Mouse (Mus musculus) lung, embryonic 15.5 days (tissue): ENCODE measurements around the gene Gm8229. TPM values are rescaled to one million over a fixed set of nuclear protein-coding genes. Genes with fewer than 3 reads are reported as not detected.
"Not testable (repeated sequence)": the region's sequence is repeated elsewhere in the genome, so short reads cannot be mapped to it uniquely, and the experiment has no call there.

ENCODE experiments used
- ATAC-seq: fragments of 200-750 bp; cut with Nextera tagmentation; 2 replicates; pipeline ENCODE4 v1.8.0; 2017; ENCODE audit warnings: moderate number of reproducible peaks, borderline replicate concordance; ENCODE audit not compliant: low FRiP score, low TSS enrichment; ENCODE audit errors: extremely low read depth
- H3K27ac ChIP-seq: fragments of 300-500 bp; sonication (generic); 2 replicates; pipeline ENCODE4 v1.5.1; 2015; ENCODE audit warnings: moderate library complexity, mild to moderate bottlenecking, inconsistent platforms
- H3K27me3 ChIP-seq: fragments of 300-500 bp; sonication (generic); 2 replicates; pipeline ENCODE4 v1.6.1; 2015; ENCODE audit warnings: inconsistent platforms
- H3K36me3 ChIP-seq: fragments of 300-500 bp; sonication (generic); 2 replicates; pipeline ENCODE4 v1.6.1; 2015; ENCODE audit warnings: inconsistent platforms
- H3K4me1 ChIP-seq: fragments of 300-500 bp; sonication (generic); 2 replicates; pipeline ENCODE4 v1.6.1; 2015; ENCODE audit warnings: inconsistent platforms
- H3K4me2 ChIP-seq: fragments of 300-500 bp; sonication (generic); 2 replicates; pipeline ENCODE4 v1.6.1; 2015; ENCODE audit warnings: inconsistent platforms, mild to moderate bottlenecking, moderate library complexity
- H3K4me3 ChIP-seq: fragments of 300-500 bp; sonication (generic); 2 replicates; pipeline ENCODE4 v1.5.1; 2015; ENCODE audit warnings: mild to moderate bottlenecking, inconsistent platforms
- H3K9ac ChIP-seq: fragments of 300-500 bp; sonication (generic); 2 replicates; pipeline ENCODE4 v1.6.1; 2015; ENCODE audit warnings: inconsistent platforms
- H3K9me3 ChIP-seq: fragments of 300-500 bp; sonication (generic); 2 replicates; pipeline ENCODE4 v1.6.1; 2016; ENCODE audit warnings: inconsistent platforms
- WGBS: fragments of 180-500 bp; shearing (Covaris S2); methylation state at CpG from one replicate; pipeline ENCODE4 v1.1.7; 2015; 5-methylcytosine and 5-hydroxymethylcytosine counted together
- polyA plus RNA-seq: library from polyadenylated mRNA; unstranded; fragments of >200 nt; fragmentation: Nextera tagmentation; extraction: Ambion mirVana; gene quantifications from 2 replicates; pipeline ENCODE4 v1.2.1, GENCODE M21; 2015

Gene Gm8229
- not detected in 2 replicates for polyA plus RNA-seq

DNA sequence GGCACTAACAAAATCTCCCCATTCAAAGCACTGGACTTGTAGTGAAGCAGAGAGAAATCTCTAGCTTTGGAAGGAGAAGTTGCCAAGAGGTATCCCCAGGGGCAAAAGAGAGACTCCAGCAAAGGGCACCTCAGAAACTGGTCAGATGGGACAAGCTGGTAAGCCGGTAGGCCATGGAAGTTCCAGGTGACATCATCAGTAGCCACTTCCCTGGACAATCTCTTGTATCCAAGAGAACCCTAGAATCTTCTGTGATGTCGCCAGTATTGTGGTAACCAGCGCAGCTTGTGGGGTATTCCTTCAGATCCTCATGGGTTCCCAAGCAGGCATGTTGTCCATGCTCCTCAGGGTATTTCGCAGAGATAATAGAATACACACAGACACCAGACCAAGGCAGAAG is at the start of gene Gm8229:
TSS of gene Gm8229 (plus strand) at position 301 of the 400 bp plus-strand sequence.
- not testable (repeated sequence) for H3K9ac ChIP-seq, H3K36me3 ChIP-seq, H3K4me1 ChIP-seq, H3K27me3 ChIP-seq, H3K9me3 ChIP-seq, H3K4me3 ChIP-seq, ATAC-seq, H3K4me2 ChIP-seq, H3K27ac ChIP-seq
- WGBS: 83% methylated on average over 4 of the region's 4 CpGs

DNA sequence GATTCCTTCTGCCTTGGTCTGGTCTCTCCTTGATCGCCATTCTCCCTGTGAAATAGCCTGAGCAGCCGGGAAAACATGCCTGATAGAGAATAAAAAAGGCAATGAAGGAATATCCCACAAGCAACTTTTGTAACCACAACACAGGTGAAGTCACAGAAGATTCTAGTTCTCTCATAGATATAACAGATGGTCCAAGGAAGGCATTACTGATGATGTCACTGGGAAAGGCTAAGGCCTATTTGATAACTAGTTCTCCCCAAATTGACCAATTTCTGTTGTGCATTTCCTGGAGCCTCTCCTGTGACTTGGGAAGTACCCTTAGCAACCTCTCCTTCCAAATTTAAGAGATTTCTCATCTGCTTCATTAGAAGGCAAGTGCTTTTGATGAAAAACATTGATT is 26.7 kb upstream of the Gm8229 start, which contains the start of gene Gm5930:
TSS of gene Gm5930 (minus strand) at position 101 of the 400 bp plus-strand sequence.
- not testable (repeated sequence) for H3K4me3 ChIP-seq, H3K9ac ChIP-seq, H3K27me3 ChIP-seq, ATAC-seq, H3K4me2 ChIP-seq, H3K27ac ChIP-seq, H3K9me3 ChIP-seq, H3K4me1 ChIP-seq, H3K36me3 ChIP-seq
- no CpG with 5 or more reads among the region's 2 CpGs for WGBS

DNA sequence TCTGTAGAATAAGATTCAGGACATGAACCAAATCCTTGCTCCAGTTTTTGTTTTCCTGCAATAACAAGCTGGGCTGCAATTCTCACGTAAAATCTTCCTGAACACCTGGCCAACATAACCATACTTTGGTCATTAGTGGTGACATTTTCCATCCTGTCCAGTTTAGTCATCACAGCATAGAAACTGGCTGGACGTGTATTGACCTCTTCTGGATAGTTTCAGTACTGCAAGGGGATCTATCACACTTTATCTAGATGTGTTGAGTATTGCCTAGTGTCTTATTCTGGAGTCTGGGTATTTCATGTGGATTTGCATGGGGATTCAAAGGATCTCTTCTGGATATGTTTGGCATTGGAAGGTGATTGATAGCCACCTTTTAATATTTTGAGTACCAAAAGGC is 3.7 kb upstream of the Gm8229 start:
- H3K9ac ChIP-seq, H3K9me3 ChIP-seq, H3K4me1 ChIP-seq, H3K27me3 ChIP-seq, H3K4me3 ChIP-seq, H3K36me3 ChIP-seq, H3K27ac ChIP-seq, H3K4me2 ChIP-seq, ATAC-seq: not testable (repeated sequence)
- WGBS: 14% methylated on average over 2 of the region's 2 CpGs

DNA sequence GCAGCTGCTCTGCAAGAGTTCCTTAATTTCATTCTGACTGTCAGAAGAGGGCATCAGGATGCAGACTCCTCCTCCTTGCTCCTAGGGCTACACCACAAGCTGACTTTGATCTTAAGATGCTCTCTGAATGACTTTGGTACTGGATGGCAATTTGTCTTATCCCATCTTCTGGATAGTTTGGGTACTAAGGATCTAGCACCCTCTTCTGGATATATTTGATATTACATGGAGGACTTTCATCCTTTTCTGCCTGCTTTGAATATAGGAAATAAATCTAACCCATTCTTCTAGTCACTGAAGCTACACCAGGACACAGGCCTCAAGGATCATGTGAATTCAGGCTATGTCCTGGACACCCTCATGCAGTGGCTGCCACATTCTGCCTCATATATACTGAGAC is 2.9 kb upstream of the Gm8229 start:
- ATAC-seq, H3K9ac ChIP-seq, H3K4me3 ChIP-seq, H3K9me3 ChIP-seq, H3K27me3 ChIP-seq, H3K4me2 ChIP-seq, H3K4me1 ChIP-seq, H3K27ac ChIP-seq, H3K36me3 ChIP-seq: not testable (repeated sequence)

DNA sequence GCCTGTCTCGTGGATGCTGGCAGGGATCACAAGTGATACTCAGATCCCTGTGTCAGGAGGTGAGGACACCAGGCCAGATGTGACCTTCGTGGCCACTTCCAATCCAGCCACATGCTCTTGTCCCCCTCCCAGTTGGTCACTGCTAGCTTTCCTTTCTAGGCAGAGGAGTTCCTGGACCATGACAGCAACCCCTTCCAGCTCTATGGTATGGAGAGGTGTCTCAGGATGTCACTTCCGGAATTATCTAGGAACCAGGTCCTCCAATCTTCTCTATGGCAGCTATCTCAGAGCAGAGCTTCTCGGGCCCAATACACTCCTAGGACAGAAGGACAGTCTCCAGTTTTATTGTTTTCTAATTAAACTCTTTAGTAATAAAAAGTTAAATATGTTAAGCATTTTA is 19.1 kb downstream of the Gm8229 start:
- H3K9me3 ChIP-seq, H3K27ac ChIP-seq, H3K4me2 ChIP-seq, H3K27me3 ChIP-seq, ATAC-seq, H3K36me3 ChIP-seq, H3K4me1 ChIP-seq, H3K4me3 ChIP-seq, H3K9ac ChIP-seq: not testable (repeated sequence)
- WGBS: 80% methylated on average over 4 of the region's 4 CpGs

DNA sequence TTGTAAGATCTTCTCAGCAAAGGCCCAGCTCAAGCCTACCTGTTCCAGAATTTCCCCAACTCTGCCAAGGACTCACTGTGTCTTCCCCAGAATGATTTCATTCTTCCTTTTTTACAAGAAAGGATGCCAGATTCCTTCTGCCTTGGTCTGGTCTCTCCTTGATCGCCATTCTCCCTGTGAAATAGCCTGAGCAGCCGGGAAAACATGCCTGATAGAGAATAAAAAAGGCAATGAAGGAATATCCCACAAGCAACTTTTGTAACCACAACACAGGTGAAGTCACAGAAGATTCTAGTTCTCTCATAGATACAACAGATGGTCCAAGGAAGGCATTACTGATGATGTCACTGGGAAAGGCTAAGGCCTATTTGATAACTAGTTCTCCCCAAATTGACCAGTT is 45.4 kb downstream of the Gm8229 start, which contains the start of gene Gm3371:
TSS of gene Gm3371 (minus strand) at position 101 of the 400 bp plus-strand sequence.
- H3K27ac ChIP-seq, H3K27me3 ChIP-seq, ATAC-seq, H3K4me3 ChIP-seq, H3K4me1 ChIP-seq, H3K9ac ChIP-seq, H3K4me2 ChIP-seq, H3K36me3 ChIP-seq, H3K9me3 ChIP-seq: not testable (repeated sequence)
- WGBS: no CpG with 5 or more reads among the region's 2 CpGs

Other genes with a start within 250 kb of the Gm8229 start
- gene Gm3327, start 241.5 kb upstream of the Gm8229 start, polyA plus RNA-seq: not detected in 2 replicates
- not detected in 2 replicates for gene Gm8212, start 167.7 kb upstream of the Gm8229 start, polyA plus RNA-seq
- gene 4930503E14Rik, start 152.1 kb upstream of the Gm8229 start, polyA plus RNA-seq: not detected in 2 replicates
- not detected in 2 replicates for gene Gm8220, start 79.8 kb upstream of the Gm8229 start, polyA plus RNA-seq
- gene Gm5930, start 26.8 kb upstream of the Gm8229 start, polyA plus RNA-seq: not detected in 2 replicates
- not detected in 2 replicates for gene Gm3371, start 45.3 kb downstream of the Gm8229 start, polyA plus RNA-seq
- gene Gm8232, start 68.3 kb downstream of the Gm8229 start, polyA plus RNA-seq: not detected in 2 replicates
- not detected in 2 replicates for gene BC061237, start 127.1 kb downstream of the Gm8229 start, polyA plus RNA-seq
- not detected in 2 replicates for gene Gm17093, start 152.9 kb downstream of the Gm8229 start, polyA plus RNA-seq
- gene Gm8247, start 217.8 kb downstream of the Gm8229 start, polyA plus RNA-seq: not detected in 2 replicates